Mouse (Mus musculus): Measurements from ENCODE around the gene Sept4. TPM values are rescaled to one million over a fixed set of nuclear protein-coding genes. Genes with fewer than 3 reads are reported as not detected.

Gene Sept4
- polyA plus RNA-seq, 1 experiment from 2014 or later: 26.3 TPM

DNA sequence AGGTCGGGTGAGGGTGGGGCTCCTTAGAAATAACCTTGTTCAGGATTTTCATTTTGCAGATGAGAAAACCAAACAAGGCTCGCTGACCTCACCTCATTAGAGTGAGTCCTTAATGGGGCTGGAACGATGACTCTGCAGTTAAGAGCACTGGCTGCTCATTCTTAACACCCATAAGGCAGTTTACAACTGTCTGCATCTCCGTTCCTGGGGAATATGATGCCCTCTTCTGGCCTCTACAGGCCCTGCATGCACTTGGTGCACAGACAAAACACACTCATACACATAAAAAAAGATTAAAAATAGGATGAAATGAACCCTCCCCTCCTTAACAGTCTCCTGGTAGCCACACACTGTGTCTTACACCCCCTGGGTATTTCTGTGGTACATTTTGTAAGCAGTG lies 40.7 kb upstream of the Sept4 start:
- no peaks in the 10 kb centered on the region for H3K27me3 ChIP-seq (ENCODE audit: control insufficient read depth, insufficient read depth, low read length)
- no peak overlapping the region for H3K27ac ChIP-seq (replicated peaks)
- TF ChIP-seq CTCF (IDR thresholded peaks at IDR 0.05; ENCODE audit: low read depth) (peak; percentile 50), EP300 (optimal IDR thresholded peaks at IDR 0.05) (no peak)
- H3K4me2 ChIP-seq (replicated peaks; ENCODE audit: low read depth): no peak overlapping the region
- DNase-seq (ENCODE audit: low spot score) (no peak), ATAC-seq (ENCODE audit: low FRiP score, low TSS enrichment) (no peak)
- H3K9me3 ChIP-seq (ENCODE audit: control insufficient read depth, low read length): no peaks in the 10 kb centered on the region
- no peaks in the 10 kb centered on the region for H3K36me3 ChIP-seq (ENCODE audit: control insufficient read depth, insufficient read depth, low read length)
- H3K4me3 ChIP-seq (ENCODE audit: low read depth, low read length): no peak overlapping the region
- H3K4me1 ChIP-seq (replicated peaks; ENCODE audit: control insufficient read depth, insufficient read depth): no peaks in the 10 kb centered on the region
- H3K9ac ChIP-seq (ENCODE audit: low read length): no peak overlapping the region
- WGBS: 54% methylated on average over 4 of the region's 4 CpGs

DNA sequence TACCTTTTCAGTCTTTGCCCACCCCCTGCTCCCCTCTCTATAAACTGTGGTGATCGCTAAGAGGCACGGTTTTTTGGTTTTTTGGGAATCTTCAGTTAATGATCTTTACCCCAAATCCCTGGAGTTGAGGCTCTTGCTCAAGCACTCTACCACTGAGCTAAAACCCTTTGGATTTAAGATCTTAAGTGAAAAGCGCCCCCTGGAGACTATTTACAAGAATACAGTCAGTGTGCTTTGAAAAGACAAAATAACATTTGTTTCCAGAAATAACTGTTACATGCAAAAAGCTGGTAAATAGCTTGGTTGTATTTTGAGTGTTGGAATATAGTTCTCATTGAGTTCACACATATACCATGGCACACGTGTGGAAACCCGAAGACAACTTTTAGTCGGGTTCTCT lies 37.0 kb upstream of the Sept4 start:
- ATAC-seq (ENCODE audit: low FRiP score, low TSS enrichment) (no peak), DNase-seq (ENCODE audit: low spot score) (no peak)
- Histone ChIP-seq H3K4me3 (ENCODE audit: low read depth, low read length) (no peak overlapping the region), H3K4me1 (replicated peaks; ENCODE audit: control insufficient read depth, insufficient read depth) (no peaks in the 10 kb centered on the region), H3K27me3 (ENCODE audit: control insufficient read depth, insufficient read depth, low read length) (no peaks in the 10 kb centered on the region), H3K36me3 (ENCODE audit: control insufficient read depth, insufficient read depth, low read length) (no peaks in the 10 kb centered on the region), H3K27ac (replicated peaks) (no peak overlapping the region), H3K4me2 (replicated peaks; ENCODE audit: low read depth) (no peak overlapping the region), H3K9ac (ENCODE audit: low read length) (no peak overlapping the region), H3K9me3 (ENCODE audit: control insufficient read depth, low read length) (no peaks in the 10 kb centered on the region)
- TF ChIP-seq EP300 (optimal IDR thresholded peaks at IDR 0.05): no peak
- TF ChIP-seq CTCF (IDR thresholded peaks at IDR 0.05; ENCODE audit: low read depth): peak; percentile 37; the same call in 1 of the 2 replicates
- WGBS: 57% methylated on average over 6 of the region's 6 CpGs

DNA sequence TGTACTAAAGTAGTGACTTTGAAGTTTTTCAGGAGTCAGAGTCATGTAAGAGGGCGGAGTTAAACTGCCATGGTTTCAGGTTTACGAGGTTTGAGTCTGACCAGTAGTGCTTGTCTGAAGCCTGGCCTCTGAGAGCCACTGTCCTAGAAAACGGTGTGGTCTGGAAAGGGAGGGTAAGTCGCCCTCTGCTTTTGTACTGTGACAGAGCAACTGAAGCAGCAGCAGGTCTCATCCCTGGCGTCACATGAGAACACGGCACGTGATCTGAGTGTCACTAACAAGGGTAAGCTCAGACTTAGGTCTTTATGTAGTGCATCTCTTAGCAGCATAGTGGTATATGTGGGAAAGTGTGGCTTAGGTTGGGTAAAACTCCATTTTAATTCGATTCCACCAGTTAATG lies 26.4 kb upstream of the Sept4 start:
- 44% methylated on average over 8 of the region's 8 CpGs for WGBS
- DNase-seq (ENCODE audit: low spot score): no peak

DNA sequence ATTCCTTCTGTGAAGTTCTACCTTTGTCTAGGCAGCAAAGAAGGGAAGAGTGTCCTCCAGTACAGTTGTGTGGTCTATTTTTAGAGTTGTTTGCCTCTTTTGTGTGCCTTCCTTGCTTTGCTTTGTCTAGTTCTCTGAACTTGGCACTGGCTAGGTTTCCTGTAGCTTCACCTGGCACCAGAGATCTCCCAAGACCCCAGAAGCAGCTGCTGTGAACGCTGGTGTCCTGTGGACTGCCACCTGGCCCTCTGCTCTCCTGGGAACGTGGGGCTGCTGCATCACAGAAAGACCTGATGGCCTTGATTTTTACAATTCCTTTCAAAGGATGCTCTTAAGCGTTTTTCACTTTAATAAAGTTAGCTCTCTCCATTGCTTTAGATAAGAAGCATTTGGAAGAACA lies 25.8 kb upstream of the Sept4 start:
- no peak for ATAC-seq (ENCODE audit: low FRiP score, low TSS enrichment)
- no peak for DNase-seq (ENCODE audit: low spot score)
- H3K27ac ChIP-seq (replicated peaks): no peak overlapping the region
- no peak overlapping the region for H3K4me3 ChIP-seq (ENCODE audit: low read depth, low read length)
- H3K4me1 ChIP-seq (replicated peaks; ENCODE audit: control insufficient read depth, insufficient read depth): no peaks in the 10 kb centered on the region
- H3K9me3 ChIP-seq (ENCODE audit: control insufficient read depth, low read length): no peaks in the 10 kb centered on the region
- TF ChIP-seq EP300 (optimal IDR thresholded peaks at IDR 0.05) (no peak), CTCF (IDR thresholded peaks at IDR 0.05; ENCODE audit: low read depth) (no peak)
- H3K27me3 ChIP-seq (ENCODE audit: control insufficient read depth, insufficient read depth, low read length): no peaks in the 10 kb centered on the region
- H3K9ac ChIP-seq (ENCODE audit: low read length): no peak overlapping the region
- 58% methylated on average over 3 of the region's 3 CpGs for WGBS
- H3K36me3 ChIP-seq (ENCODE audit: control insufficient read depth, insufficient read depth, low read length): no peaks in the 10 kb centered on the region
- no peak overlapping the region for H3K4me2 ChIP-seq (replicated peaks; ENCODE audit: low read depth)

More for the DNA sequence above, 26.4 kb upstream of the Sept4 start:
- Histone ChIP-seq H3K9ac (ENCODE audit: low read length) (no peak overlapping the region), H3K27me3 (ENCODE audit: control insufficient read depth, insufficient read depth, low read length) (no peaks in the 10 kb centered on the region), H3K4me3 (ENCODE audit: low read depth, low read length) (no peak overlapping the region), H3K27ac (replicated peaks) (no peak overlapping the region), H3K4me2 (replicated peaks; ENCODE audit: low read depth) (no peak overlapping the region), H3K9me3 (ENCODE audit: control insufficient read depth, low read length) (no peaks in the 10 kb centered on the region), H3K36me3 (ENCODE audit: control insufficient read depth, insufficient read depth, low read length) (no peaks in the 10 kb centered on the region), H3K4me1 (replicated peaks; ENCODE audit: control insufficient read depth, insufficient read depth) (no peaks in the 10 kb centered on the region)
- TF ChIP-seq CTCF (IDR thresholded peaks at IDR 0.05; ENCODE audit: low read depth): no peak
- TF ChIP-seq EP300 (optimal IDR thresholded peaks at IDR 0.05): no peak
- no peak for ATAC-seq (ENCODE audit: low FRiP score, low TSS enrichment)

DNA sequence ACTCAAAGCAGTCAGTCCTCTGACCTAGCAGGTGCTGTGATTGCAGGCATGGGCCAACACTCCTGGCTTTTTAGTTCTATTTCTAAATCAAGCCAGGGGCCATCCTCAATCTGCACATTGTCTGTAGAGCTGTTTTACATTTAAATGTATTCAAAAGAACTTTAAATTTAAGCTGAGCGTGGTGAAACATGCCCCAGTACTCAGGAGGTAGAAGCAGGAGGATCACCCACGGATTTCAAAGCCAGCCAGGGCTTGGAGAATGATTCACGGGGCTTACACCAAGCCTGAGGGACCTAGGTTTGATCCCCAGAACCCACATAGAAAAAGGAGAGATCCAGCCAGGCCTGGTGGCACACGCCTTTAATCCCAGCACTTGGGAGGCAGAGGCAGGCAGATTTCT lies 15.4 kb upstream of the Sept4 start:
- Histone ChIP-seq H3K9me3 (ENCODE audit: control insufficient read depth, low read length) (no peaks in the 10 kb centered on the region), H3K4me3 (ENCODE audit: low read depth, low read length) (no peak overlapping the region), H3K36me3 (ENCODE audit: control insufficient read depth, insufficient read depth, low read length) (no peaks in the 10 kb centered on the region), H3K27ac (replicated peaks) (no peak overlapping the region), H3K4me2 (replicated peaks; ENCODE audit: low read depth) (no peak overlapping the region), H3K9ac (ENCODE audit: low read length) (no peak overlapping the region), H3K27me3 (ENCODE audit: control insufficient read depth, insufficient read depth, low read length) (no peaks in the 10 kb centered on the region), H3K4me1 (replicated peaks; ENCODE audit: control insufficient read depth, insufficient read depth) (0 out of 2 replicates have a peak, but pooled peaks cover 4% of the 10 kb centered on the region)
- DNase-seq (ENCODE audit: low spot score): no peak
- TF ChIP-seq EP300 (optimal IDR thresholded peaks at IDR 0.05) (no peak), CTCF (IDR thresholded peaks at IDR 0.05; ENCODE audit: low read depth) (no peak)
- 86% methylated on average over 4 of the region's 4 CpGs for WGBS
- no peak for ATAC-seq (ENCODE audit: low FRiP score, low TSS enrichment)

DNA sequence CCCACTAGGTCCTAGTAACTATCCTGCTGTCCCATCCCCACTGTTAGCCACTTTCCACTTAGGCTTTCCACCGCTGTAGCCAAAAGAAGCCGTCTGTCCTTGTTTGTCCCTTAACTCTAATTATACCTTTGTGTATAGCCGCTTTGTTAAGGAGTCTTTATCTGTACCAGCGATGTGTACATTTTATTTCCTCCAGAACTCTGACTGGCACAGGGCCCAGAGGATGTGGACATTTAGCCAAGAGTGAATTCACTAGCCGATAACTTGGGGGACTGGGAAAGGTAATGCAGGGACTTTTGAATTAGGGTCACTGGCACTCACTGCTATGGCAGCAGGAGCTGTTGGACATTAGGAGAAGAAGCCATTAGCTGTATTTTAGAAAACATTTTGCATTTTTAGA lies 14.3 kb upstream of the Sept4 start:
- H3K4me2 ChIP-seq (replicated peaks; ENCODE audit: low read depth): no peak overlapping the region
- H3K4me3 ChIP-seq (ENCODE audit: low read depth, low read length): no peak overlapping the region
- ATAC-seq (ENCODE audit: low FRiP score, low TSS enrichment): peak; percentile 71
- WGBS: 22% methylated on average over 5 of the region's 5 CpGs
- DNase-seq (ENCODE audit: low spot score): peak; percentile 83
- no peaks in the 10 kb centered on the region for H3K9me3 ChIP-seq (ENCODE audit: control insufficient read depth, low read length)
- no peaks in the 10 kb centered on the region for H3K36me3 ChIP-seq (ENCODE audit: control insufficient read depth, insufficient read depth, low read length)
- H3K9ac ChIP-seq (ENCODE audit: low read length): no peak overlapping the region
- H3K27ac ChIP-seq (replicated peaks): peak overlapping the region; percentile 45; the same call in 1 of the 2 replicates
- TF ChIP-seq CTCF (IDR thresholded peaks at IDR 0.05; ENCODE audit: low read depth) (no peak), EP300 (optimal IDR thresholded peaks at IDR 0.05) (no peak)
- no peaks in the 10 kb centered on the region for H3K27me3 ChIP-seq (ENCODE audit: control insufficient read depth, insufficient read depth, low read length)
- H3K4me1 ChIP-seq (replicated peaks; ENCODE audit: control insufficient read depth, insufficient read depth): 0 out of 2 replicates have a peak, but pooled peaks cover 4% of the 10 kb centered on the region
